Mouse (Mus musculus) right cerebral cortex, postnatal 10 days (tissue): ENCODE measurements around the gene Spast.
"Not testable (repeated sequence)": the region's sequence is repeated elsewhere in the genome, so short reads cannot be mapped to it uniquely, and the experiment has no call there.

Experiments
- DNase-seq, 2 experiments: peaks; one replicate each; pipeline ENCODE4 v3.0.0; 2021; ENCODE audit warnings: low spot score in 2 of 2

The Spast gene

DNA sequence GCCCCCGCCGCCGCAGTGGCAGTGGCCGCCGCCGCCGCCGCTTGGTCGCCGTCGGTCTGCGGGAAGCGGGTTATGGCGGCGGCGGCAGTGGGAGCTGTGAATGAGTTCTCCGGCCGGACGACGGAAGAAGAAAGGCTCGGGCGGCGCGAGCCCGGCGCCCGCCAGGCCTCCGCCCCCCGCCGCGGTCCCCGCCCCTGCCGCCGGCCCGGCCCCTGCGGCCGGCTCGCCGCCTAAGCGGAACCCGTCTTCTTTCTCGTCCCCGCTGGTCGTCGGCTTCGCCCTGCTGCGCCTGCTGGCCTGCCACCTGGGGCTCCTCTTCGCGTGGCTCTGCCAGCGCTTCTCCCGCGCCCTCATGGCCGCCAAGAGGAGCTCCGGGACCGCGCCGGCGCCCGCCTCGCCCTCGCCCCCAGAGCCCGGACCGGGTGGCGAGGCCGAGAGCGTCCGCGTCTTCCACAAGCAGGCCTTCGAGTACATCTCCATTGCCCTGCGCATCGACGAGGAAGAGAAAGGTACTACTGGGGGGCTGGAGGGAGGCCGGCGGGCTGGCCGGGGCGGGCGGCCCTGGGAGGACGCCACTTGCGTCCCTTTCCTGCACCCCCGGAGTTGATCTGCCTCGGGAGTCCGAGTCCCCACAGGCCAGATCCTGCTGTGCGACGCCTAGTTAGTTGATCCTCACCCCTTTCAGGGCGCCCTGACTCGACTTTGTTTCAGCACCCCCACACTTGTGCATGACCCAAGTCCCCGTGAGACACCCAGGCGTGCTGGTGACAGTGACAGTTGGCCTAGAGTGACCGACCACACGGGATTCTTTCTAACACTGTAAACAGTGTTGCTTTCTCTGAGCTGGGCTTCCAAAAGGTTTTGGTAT lies at the start of gene Spast:
TSS of gene Spast (plus strand) at position 51 of the 868 bp plus-strand sequence.
- DNase-seq, result peak; percentile 66 to 73

DNA sequence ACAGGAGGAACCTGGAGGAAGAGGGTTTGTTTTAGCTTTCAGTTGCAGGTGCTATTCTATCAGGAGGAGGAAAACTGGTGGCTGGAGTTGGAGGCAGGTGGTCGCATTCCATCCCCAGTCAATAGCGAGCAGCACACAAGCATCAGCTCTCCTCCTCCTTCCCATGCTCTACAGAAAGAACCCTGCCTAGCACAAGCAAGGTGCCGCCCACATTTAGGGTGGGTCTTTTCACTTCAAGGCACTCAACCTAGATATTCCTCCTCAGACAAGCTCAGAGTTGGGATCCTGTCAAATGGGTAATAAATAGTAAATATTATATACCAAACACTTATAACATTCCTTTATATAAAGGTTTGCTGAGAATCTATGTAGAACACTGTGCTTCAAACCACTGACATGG lies 48.6 kb upstream of the Spast start:
- DNase-seq, result no peak

DNA sequence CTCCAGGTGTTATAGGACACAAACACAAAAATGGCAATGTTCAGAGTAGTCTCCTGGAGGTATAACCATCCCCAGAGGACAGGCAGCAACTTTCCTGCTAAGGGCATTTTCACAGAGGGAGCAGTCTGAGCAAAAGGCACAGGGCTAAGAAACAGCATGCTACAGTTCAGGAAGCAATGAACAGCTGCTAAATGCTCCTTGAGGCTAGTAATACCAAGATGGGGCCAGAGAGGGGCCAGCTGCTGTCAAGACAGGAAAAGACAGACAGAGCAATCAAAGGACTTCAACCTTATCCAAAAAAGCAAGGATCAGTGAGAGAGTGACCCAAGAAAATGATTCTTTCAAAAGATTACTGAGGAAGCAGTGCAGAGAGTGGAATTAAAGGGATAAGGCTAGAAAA lies 47.9 kb upstream of the Spast start:
- DNase-seq, result no peak

GRCm38 (mm10) chr17:74291640-74292361 lies 47.0 kb upstream of the Spast start:
- no peak for DNase-seq

DNA sequence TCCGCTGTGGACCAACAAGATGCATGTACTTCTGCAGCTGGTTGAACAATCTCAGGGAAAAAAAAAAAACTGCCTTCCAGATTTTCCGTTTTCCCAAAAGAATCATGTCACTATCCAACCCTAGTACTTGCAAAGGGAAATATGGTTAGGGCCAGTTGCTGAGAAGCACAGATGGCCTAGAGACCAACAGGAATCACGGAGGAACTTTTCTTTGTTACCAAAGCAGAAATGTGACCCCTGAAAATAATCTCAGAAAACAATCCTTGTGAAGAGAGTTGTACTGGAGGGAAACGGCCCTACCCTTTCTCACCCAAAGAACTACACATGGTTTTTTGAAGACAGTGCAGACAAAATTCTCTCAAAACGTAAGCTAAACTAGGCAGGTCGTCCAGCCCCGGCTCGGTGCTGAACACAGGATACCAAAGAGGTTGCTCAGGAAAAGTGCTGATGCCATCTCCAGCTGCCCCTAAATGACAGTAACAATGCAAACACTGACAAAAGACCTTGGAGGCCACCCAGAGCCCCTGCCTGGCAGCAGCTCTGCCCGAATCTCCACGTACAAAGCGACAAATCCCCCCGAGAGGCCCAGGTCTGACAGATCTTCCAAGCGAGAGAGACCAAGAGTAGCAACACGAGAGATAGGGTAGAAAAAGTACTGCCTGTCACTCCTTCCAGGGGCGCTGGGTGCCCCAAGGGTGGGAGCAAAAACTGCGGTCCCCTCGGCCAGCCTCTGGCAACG lies 44.9 kb upstream of the Spast start:
- peak; percentile 51 to 63 for DNase-seq

GRCm38 (mm10) chr17:74294426-74295025 lies 44.3 kb upstream of the Spast start:
- DNase-seq, result peak; percentile 88

- peak; percentile 91 to 93 for DNase-seq
These were observed 43.5 kb upstream of the Spast start, which contains the start of gene Memo1 for GRCm38 (mm10) chr17:74295026-74295970. Memo1 (minus strand) TSS chr17:74295521.

GRCm38 (mm10) chr17:74296076-74296823 lies 42.5 kb upstream of the Spast start:
- DNase-seq, result no peak

DNA sequence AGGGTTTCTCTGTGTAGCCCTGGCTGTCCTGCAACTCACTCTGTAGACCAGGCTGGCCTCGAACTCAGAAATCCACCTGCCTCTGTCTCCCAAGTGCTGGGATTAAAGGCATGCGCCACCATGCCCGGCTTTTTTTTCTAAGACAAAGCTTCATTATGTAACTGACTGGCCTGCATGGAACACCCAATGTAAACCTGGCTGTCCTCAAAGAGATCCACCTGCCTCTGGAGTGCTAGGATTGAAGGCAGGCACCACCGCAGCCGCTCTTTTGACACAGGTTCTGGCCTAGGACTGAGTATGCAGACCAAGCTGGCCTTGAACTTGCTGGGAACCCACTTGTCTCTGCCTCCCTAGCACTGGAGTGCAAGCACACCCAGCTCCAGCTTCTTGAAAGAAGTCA lies 41.8 kb upstream of the Spast start:
- not testable (repeated sequence) for DNase-seq

GRCm38 (mm10) chr17:74300089-74300488 lies 38.7 kb upstream of the Spast start:
- DNase-seq, result no peak

GRCm38 (mm10) chr17:74304060-74304459 lies 34.7 kb upstream of the Spast start:
- DNase-seq, result no peak

- DNase-seq, result no peak
These were observed 33.2 kb upstream of the Spast start for GRCm38 (mm10) chr17:74305616-74306015.

DNA sequence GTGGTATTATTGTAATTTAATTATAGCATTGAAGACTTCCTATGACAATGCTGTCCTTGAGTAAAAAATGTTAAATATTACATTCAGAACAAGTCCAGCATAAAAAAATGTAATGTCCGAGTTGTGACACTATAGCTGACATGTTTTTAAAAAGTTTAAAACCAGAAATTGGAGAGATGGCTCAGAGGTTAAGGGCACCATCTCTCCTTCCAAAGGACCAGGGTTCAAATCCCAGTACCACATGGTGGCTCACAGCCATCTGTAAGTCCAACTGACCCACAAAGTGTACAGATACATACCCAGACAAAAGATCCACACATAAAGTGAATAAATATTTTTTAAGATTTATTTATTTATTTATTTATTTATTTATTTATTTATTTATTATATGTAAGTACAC lies 32.8 kb upstream of the Spast start:
- DNase-seq, result no peak

GRCm38 (mm10) chr17:74315445-74316308 lies 23.1 kb upstream of the Spast start:
- DNase-seq, result no peak

DNA sequence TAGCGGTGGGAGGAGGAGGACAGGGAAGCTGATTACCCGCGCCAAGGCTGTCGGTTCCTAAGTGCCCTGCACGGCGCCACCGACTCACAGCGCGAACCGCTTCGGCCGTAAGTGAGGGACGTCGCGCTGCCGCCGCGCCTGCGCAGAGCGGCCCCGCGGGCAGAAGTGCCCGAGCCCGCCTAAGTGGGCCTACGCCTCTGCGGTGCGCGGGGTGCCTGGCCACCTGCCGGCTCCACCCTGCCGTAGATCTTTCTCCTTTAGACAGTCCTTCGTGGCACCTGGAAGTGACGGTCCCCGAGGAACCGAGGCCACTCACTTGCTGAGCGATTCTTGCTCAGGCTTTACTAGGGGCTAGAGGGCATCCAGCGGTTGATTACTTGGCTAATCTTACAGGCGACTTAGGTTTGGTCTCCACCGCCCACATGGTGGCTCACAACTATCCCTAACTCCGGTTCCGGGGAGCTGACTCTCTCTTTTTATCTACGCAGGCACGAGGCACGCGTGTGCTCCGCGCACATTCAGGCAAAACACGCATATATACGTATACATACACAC lies 22.4 kb upstream of the Spast start:
- DNase-seq, result peak; percentile 90 to 91

GRCm38 (mm10) chr17:74318721-74319120 lies 20.1 kb upstream of the Spast start:
- no peak for DNase-seq

- DNase-seq, result no peak
These were observed 16.3 kb upstream of the Spast start for GRCm38 (mm10) chr17:74322400-74323054.

DNA sequence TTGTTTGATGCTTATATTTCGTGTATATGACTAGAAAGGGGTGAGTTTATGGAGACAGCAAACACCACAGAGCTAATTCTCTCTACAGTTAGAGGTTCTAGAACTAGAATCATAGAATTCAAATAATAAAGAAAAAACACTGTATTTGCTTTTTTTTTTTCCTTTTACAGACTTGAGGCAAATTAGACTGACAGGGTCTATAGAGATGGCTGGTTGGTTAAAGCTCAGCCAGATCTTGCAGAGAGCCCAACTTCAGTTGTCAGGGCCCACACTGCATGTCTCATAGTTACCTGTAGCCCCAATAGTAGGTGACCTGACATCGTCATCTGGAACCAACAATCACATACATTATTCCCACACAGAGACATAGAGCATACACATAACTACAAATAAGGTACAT lies 14.9 kb upstream of the Spast start, which contains the start of gene Dpy30:
TSS of gene Dpy30 (minus strand) at position 101 of the 400 bp plus-strand sequence.
- no peak for DNase-seq
